Mouse (Mus musculus) brain, embryonic 14.5 days (tissue): ENCODE measurements around the gene Gm5617.

Experiments used
- CTCF ChIP-seq: fragments of 200-500 bp; IDR thresholded peaks from 2 replicates; pipeline ENCODE4 v1.5.1; 2012; ENCODE audit warnings: inconsistent platforms, mild to moderate bottlenecking, moderate library complexity, borderline replicate concordance; ENCODE audit not compliant: insufficient read depth, insufficient read length; ENCODE audit errors: extremely low read depth
- POLR2A ChIP-seq: fragments of 200-500 bp; IDR thresholded peaks from 2 replicates; pipeline ENCODE4 v1.6.1; 2012; ENCODE audit warnings: mild to moderate bottlenecking, inconsistent platforms, borderline replicate concordance; ENCODE audit not compliant: poor library complexity, insufficient read depth, insufficient read length, severe bottlenecking; ENCODE audit errors: extremely low read depth

DNA sequence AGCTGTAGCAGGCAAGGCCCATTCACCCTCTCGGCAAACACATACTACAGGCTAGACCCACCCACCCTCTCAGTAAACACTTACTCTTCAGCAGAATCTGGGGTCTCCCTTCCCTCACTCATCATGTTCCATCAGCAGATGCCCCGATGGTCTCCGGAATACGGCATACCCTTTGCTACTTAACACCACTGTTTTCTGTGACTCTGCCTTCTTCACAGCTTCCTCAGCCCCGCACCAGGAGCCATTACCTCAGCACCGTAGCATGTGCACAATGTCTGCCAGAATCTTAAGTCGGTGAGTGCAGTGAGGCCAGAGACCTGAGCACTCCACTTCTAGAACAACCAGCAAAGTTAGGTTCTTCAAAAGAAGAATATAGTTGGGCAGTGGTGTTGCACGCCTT, 34.5 kb upstream of the Gm5617 start:
- no peak for TF ChIP-seq CTCF
- TF ChIP-seq POLR2A, result no peak
